Mouse (Mus musculus): ENCODE results near the gene Atl3.

Atl3 gene

DNA sequence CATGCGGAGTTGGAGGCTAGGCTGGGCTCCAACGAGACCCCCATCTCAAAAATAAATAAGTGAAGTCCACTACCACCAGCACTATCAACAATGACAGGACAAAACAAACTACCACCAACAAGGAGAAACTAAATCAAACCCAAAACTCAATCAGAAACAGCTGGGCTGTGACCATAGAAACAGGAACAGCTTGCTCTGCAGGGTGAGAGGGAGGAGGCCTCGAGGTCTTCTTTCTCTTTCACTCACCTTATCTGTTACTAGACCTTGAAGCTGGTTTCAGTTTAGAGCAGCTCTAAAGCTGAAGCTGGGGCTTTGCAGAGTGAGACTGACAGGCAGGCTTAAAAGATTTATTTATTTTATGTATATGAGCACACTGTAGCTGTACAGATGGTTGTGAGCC is 67.6 kb downstream of the Atl3 start:
- no peaks in the 10 kb centered on the region for H3K27me3 ChIP-seq (ENCODE audit: control insufficient read depth, insufficient read depth, low read length, poor library complexity, severe bottlenecking)
- DNase-seq (ENCODE audit: low read depth, low spot score): peak; percentile 49
- H3K36me3 ChIP-seq (ENCODE audit: control insufficient read depth, insufficient read depth, low read length, poor library complexity, severe bottlenecking): no peaks in the 10 kb centered on the region

DNA sequence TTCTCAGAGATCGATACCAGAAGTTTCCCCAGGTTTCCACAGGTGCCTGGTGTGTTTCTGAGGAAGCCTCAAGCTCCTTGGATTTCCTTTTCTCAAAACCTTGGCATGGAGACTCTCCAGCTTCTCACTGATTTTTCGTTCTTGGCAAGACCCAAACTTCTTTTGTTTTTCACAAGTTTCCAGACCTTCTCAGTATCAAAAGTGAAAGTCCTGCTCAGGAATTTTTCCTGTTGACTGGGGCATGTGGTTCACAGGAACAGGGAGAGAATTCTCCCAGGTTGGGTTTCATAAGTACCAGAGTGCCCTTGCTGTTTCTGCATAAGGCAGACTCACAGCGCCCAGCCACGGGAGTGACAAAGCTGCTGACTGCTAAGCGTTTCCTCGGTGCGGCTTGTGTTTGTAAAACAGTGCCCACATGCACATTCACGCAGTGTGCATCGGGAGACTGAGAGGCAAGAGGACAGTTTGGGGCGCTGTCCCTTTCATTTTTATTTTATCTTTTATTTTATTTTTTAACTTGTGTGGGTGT is 68.8 kb downstream of the Atl3 start:
- Histone ChIP-seq H3K27me3 (ENCODE audit: control insufficient read depth, insufficient read depth, low read length, poor library complexity, severe bottlenecking) (no peaks in the 10 kb centered on the region), H3K36me3 (ENCODE audit: control insufficient read depth, insufficient read depth, low read length, poor library complexity, severe bottlenecking) (no peaks in the 10 kb centered on the region)
- DNase-seq (ENCODE audit: low read depth, low spot score): no peak

DNA sequence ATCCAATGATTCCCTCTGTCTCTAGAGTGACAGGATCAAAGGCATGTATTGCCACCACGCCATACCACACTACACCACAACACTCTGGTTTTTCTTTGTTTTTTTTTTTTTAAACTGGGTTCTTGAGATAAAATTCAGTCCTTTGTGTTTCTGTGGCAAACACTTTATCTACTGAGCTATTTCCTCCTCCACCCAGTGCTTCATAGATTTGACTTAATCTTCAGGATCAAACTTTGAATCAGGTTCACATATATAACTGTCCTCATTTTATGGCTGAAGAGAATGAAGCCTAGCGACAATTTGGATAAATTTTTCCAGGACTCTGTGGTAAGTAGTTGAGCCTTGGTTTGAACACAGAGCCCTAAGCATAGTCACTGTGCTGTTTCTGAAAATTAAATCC is 69.8 kb downstream of the Atl3 start:
- DNase-seq (ENCODE audit: low read depth, low spot score): no peak
- H3K36me3 ChIP-seq (ENCODE audit: control insufficient read depth, insufficient read depth, low read length, poor library complexity, severe bottlenecking): no peaks in the 10 kb centered on the region
- H3K27me3 ChIP-seq (ENCODE audit: control insufficient read depth, insufficient read depth, low read length, poor library complexity, severe bottlenecking): no peaks in the 10 kb centered on the region

DNA sequence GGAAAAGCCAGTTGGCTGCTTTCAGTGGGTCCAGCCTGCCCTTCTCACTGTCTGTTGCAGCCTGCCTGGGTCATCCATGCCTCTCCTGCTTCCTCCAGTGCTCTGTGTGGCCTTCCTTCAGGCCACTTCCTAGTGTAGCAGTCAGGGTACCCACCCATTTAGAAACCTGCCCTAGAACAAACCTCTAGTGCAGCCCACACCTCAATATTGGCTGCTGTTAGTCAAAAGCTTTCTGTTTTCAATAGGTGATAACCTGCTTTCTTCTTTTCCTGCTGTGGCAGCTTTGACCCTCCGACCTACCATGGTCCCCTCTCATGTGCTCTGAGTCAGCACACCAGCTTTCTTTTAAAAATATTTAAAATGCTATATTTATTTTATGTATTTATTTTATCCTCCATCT is 70.6 kb downstream of the Atl3 start:
- no peak for DNase-seq (ENCODE audit: low read depth, low spot score)
- no peaks in the 10 kb centered on the region for H3K27me3 ChIP-seq (ENCODE audit: control insufficient read depth, insufficient read depth, low read length, poor library complexity, severe bottlenecking)
- no peaks in the 10 kb centered on the region for H3K36me3 ChIP-seq (ENCODE audit: control insufficient read depth, insufficient read depth, low read length, poor library complexity, severe bottlenecking)

DNA sequence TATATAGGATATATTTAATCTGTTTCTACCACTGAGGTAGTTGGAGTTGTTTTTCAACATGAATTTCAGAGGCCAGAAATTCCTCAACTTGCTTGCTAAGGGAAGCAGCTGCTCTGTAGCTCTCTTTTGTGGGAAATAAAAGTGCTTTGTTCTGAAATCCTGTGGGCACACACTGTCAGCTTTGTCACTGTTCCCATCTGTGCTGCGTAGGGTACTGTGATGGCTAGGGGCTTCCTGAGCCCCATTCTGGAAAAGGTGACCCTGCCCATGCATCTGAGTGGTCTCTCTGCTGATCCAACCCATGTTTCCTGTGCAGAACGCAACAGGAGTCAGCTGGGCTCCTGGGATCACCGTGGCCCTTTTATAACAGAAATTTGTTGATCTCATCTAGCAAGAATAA is 73.0 kb downstream of the Atl3 start:
- Histone ChIP-seq H3K36me3 (ENCODE audit: control insufficient read depth, insufficient read depth, low read length, poor library complexity, severe bottlenecking) (no peaks in the 10 kb centered on the region), H3K27me3 (ENCODE audit: control insufficient read depth, insufficient read depth, low read length, poor library complexity, severe bottlenecking) (no peaks in the 10 kb centered on the region)
- DNase-seq (ENCODE audit: low read depth, low spot score): no peak

DNA sequence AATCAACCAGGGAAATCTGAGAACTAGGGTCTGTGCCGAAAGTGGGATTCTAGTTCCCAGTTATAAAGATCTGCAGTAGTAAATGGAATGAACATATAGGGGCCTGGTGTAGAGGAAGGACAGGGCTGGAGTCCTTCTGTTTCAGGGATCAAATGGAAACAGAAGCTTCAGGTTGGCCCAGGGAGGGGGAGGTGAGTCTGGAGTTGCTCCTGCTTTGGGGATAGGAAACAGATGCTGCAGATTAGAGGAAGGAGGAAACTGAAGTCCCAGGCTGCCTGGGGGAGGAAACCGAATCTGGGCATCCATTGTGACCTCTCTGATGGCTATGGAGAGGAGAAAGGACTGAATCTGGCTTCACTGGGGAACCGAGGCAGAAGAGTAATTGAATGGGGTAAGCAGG is 74.5 kb downstream of the Atl3 start:
- Histone ChIP-seq H3K36me3 (ENCODE audit: control insufficient read depth, insufficient read depth, low read length, poor library complexity, severe bottlenecking) (no peaks in the 10 kb centered on the region), H3K27me3 (ENCODE audit: control insufficient read depth, insufficient read depth, low read length, poor library complexity, severe bottlenecking) (no peaks in the 10 kb centered on the region)
- no peak for DNase-seq (ENCODE audit: low read depth, low spot score)

DNA sequence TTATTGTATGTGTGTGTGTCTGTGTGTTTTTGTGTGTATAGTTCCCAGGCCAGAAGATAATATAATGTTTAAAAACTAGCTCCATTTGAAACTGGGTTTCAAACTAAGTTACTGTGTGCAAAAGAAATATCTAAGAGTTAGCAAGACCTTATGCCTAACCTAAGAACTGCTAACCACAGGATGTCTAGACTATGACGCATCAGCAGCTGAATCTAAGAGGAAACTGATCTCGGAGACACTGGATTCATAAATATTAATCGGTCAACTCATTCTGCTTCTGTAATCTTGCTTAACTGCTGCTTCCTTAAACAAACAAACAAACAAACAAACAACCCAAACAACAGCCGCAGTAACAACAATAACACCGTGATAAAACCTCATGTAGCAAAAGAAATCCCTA is 75.8 kb downstream of the Atl3 start:
- no peaks in the 10 kb centered on the region for H3K36me3 ChIP-seq (ENCODE audit: control insufficient read depth, insufficient read depth, low read length, poor library complexity, severe bottlenecking)
- no peaks in the 10 kb centered on the region for H3K27me3 ChIP-seq (ENCODE audit: control insufficient read depth, insufficient read depth, low read length, poor library complexity, severe bottlenecking)
- DNase-seq (ENCODE audit: low read depth, low spot score): no peak

DNA sequence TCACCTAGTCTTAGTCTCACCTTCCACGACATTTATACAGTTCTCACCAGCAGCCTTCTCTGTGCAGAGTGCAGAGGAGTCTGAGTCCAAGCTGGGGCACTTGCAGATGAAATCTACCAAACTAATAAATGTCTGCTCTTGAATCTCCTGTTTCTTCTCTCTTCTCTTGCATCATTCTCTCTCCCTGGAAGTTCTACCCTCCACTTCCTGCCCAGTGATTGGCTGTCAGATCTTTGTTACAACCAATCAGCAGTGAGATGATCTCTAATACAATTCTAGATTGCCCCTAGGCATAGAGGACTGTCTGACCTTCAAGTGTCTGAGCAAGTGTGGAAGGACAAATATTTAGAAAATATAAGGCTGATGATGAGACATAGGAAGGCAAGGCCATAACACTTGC is 82.3 kb downstream of the Atl3 start:
- Histone ChIP-seq H3K27me3 (ENCODE audit: control insufficient read depth, insufficient read depth, low read length, poor library complexity, severe bottlenecking) (no peaks in the 10 kb centered on the region), H3K36me3 (ENCODE audit: control insufficient read depth, insufficient read depth, low read length, poor library complexity, severe bottlenecking) (peaks cover 4% of the 10 kb centered on the region; the same call in 1 of the 2 replicates)
- DNase-seq (ENCODE audit: low read depth, low spot score): no peak

DNA sequence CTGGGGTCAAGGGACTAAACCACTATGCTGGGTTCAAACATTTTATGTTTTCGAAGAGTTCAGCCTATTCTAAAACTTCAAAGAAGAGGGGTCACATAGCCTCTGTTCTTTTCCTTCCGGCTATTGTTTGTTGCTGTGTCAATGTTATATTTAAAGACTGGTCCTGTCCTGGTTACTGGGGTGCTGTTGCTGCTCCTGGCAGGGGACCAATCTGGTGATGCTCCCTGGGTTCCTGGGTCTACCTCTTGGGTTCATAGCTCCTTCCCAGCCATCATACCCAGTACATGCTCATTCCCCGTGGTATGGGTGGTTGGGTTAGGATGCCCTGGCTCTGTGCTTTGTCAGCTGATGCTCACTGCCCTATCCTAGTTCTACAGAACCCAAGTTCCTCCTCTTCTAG is 83.9 kb downstream of the Atl3 start:
- Histone ChIP-seq H3K27me3 (ENCODE audit: control insufficient read depth, insufficient read depth, low read length, poor library complexity, severe bottlenecking) (no peaks in the 10 kb centered on the region), H3K36me3 (ENCODE audit: control insufficient read depth, insufficient read depth, low read length, poor library complexity, severe bottlenecking) (peaks cover 4% of the 10 kb centered on the region; the same call in 1 of the 2 replicates)
- no peak for DNase-seq (ENCODE audit: low read depth, low spot score)

DNA sequence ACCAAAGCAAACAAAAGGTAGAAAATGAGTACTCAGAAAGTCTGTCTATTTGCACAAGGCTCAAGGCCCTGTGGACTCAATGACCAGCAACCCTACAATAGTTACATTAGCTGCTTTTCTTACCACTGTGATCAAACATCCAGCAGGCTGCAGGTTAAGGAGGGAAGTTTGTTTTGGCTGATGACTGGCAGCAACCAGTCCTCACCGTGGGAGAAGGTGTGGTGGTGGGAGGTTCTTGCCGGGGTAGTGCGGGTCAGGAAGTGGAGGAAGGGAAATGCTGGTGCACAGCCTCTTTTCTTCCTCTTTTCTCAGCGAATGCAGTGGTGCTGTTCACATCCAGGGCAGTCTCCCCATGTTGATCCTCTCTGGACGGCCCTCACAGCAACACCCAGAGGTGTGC is 87.2 kb downstream of the Atl3 start:
- Histone ChIP-seq H3K36me3 (ENCODE audit: control insufficient read depth, insufficient read depth, low read length, poor library complexity, severe bottlenecking) (peaks cover 4% of the 10 kb centered on the region; the same call in 1 of the 2 replicates), H3K27me3 (ENCODE audit: control insufficient read depth, insufficient read depth, low read length, poor library complexity, severe bottlenecking) (no peaks in the 10 kb centered on the region)
- no peak for DNase-seq (ENCODE audit: low read depth, low spot score)

DNA sequence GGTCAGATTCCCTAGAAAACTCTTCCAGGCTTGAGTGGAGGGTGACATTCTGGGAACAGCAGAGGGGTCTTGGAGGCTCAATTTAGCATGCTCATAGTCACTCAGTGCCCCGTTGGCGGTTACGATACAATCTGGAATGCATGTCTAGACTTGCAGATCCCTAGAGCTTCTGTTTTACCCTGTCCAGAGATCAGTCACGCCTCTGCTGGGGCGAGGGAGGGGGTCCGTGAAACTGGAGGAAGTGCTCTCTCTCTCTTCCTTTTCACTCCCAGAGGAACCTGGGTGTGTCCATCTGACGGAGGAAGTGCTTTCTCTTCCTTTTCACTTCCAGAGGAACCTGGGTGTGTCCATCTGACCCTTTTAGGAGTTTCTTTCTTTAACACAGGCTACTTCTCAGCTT is 89.3 kb downstream of the Atl3 start:
- no peak for DNase-seq (ENCODE audit: low read depth, low spot score)
- no peaks in the 10 kb centered on the region for H3K27me3 ChIP-seq (ENCODE audit: control insufficient read depth, insufficient read depth, low read length, poor library complexity, severe bottlenecking)
- peaks cover 4% of the 10 kb centered on the region; the same call in 1 of the 2 replicates for H3K36me3 ChIP-seq (ENCODE audit: control insufficient read depth, insufficient read depth, low read length, poor library complexity, severe bottlenecking)

DNA sequence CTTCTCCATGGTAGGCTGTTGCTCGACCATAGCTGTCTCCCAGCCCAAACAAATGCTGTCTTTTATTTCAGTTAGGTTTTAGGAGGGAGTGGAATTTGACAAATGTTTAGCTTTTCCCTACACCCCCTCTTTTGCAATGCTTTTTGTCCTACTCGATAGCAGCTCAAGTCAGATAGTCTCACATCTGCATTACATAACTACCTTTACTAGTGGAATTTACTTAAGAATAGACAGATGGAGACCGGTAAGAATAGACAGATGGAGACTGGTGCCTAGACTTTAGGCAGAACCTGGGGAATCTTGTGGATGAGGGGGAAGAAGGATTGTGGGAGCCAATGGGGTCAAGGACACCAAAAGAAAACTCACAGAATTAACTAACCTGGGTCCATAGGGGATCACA is 89.8 kb downstream of the Atl3 start:
- DNase-seq (ENCODE audit: low read depth, low spot score): no peak
- Histone ChIP-seq H3K27me3 (ENCODE audit: control insufficient read depth, insufficient read depth, low read length, poor library complexity, severe bottlenecking) (no peaks in the 10 kb centered on the region), H3K36me3 (ENCODE audit: control insufficient read depth, insufficient read depth, low read length, poor library complexity, severe bottlenecking) (peaks cover 3% of the 10 kb centered on the region; the same call in 1 of the 2 replicates)

DNA sequence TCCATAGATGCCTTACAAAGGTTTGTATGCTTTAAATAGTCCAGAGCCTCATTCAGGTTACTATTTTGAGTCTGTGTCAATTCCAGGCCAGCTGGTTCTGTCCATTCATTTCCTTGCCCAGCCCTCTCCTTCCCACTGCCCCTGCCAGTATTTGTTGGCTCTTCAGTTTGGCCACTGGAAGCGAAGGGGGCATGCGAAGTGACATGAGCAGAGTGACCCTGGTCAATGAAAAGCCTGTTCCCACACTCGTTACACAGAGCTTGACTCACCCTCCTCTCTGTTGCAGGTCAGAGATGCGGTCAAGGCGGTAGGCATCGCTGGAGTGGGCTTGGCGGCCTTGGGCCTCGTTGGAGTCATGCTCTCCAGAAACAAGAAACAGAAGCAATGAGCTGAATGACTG is 91.4 kb downstream of the Atl3 start:
- Histone ChIP-seq H3K27me3 (ENCODE audit: control insufficient read depth, insufficient read depth, low read length, poor library complexity, severe bottlenecking) (no peaks in the 10 kb centered on the region), H3K36me3 (ENCODE audit: control insufficient read depth, insufficient read depth, low read length, poor library complexity, severe bottlenecking) (no peaks in the 10 kb centered on the region; the same call in 1 of the 2 replicates)
- no peak for DNase-seq (ENCODE audit: low read depth, low spot score)

DNA sequence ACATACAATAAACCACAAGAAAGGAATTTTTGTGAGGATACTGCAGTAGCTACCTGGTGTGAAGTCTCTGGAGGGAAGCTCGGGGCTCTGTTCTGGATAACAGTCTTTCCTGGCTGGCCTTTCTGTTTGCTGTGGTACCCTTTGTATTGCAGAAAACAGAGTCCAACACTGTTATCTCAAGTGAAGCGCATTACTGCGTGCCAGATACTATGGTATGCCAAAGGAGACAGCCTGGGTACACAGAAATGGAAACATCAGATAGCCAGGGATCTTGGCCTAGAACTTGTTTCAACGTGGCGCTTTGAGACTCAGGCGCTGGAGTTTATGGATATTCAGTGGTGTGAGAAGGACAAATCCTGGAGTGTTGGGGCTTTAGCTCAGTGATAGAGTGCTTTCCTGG is 91.9 kb downstream of the Atl3 start:
- H3K36me3 ChIP-seq (ENCODE audit: control insufficient read depth, insufficient read depth, low read length, poor library complexity, severe bottlenecking): no peaks in the 10 kb centered on the region; the same call in 1 of the 2 replicates
- DNase-seq (ENCODE audit: low read depth, low spot score): no peak
- no peaks in the 10 kb centered on the region for H3K27me3 ChIP-seq (ENCODE audit: control insufficient read depth, insufficient read depth, low read length, poor library complexity, severe bottlenecking)

Measured in splenic B cell, adult 2 months (primary cell).